Mouse (Mus musculus): ENCODE results near the gene Parp6. TPM values are rescaled to one million over a fixed set of nuclear protein-coding genes. Genes with fewer than 3 reads are reported as not detected.

Gene Parp6
- 10 to 100 TPM; 17.2 to 62.5 (median 46.8) TPM for polyA plus RNA-seq (2017; shearing (Covaris generic))

DNA sequence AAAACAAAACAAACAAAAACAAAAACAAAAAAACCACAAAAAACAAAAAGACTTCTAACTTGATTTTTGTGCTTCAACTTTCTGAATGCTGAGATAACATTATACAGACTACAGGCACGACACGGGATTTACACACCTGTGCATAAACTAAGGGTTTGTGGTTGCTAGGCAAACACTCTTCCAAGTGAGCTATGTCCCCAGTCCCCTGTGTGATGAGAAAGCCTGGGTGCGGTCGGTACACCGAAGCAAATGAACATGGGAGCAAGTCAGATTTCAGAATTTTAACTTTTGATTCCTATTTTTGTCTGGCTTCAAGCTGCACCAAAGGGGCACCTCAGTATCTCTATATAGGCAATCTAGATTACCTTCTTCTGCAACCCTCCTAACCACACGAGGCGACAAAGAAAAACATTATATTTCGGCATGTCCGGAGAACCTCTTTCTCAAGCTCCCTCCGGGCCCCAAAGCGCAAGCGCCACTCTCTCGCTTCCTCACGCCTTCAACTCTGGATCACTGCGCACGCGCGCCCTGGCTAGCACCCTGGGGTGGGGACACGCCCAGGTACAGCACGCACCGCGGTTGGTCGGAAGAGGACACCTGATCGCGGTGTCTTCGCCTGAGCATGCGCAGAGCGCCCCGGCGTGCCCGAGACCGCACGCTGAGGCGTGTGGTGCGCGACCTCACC, at the start of gene Parp6:
Gene Parp6, plus strand, starts transcription at position 663 of the 685 bp plus-strand sequence.
- peak; percentile 93 for ATAC-seq

DNA sequence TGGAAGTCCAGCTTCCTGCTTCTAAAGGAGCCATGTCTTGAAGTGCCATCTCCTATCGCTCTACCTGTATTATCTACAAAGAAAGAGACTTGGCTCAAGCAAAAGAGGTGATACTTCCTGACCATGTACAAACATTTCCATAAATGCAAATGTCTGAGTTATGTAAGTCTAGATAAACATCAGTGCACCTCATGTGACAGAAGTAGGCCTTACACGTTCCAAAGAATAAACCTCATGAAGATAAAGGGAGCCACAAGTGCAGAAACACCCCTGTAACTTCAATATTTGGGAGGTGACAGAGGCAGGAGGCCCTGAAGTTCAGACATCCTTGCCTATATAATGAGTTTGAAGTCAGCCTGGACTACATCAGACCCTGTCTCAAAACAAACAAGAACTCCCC, 45.2 kb upstream of the Parp6 start:
- no peak for ATAC-seq

DNA sequence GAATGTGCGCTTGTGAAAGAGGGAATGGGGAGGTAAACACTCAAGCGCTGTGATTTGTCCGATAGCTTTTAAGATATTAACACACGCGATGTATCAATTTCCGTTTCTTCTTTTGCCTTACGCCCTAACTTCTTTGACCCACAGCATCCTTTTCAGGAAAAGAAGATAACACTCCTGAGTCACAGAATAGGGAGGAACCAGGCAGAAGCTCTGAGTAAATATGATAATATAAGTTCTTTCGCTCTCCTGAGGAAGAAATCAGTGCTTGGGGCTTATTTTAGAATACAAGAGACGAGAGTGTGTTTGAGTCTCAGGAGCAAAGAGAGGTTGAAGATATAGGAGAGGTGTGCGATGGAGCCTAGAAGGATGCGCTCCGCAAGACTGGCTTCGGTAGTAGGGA, 39.7 kb upstream of the Parp6 start:
- ATAC-seq: no peak

DNA sequence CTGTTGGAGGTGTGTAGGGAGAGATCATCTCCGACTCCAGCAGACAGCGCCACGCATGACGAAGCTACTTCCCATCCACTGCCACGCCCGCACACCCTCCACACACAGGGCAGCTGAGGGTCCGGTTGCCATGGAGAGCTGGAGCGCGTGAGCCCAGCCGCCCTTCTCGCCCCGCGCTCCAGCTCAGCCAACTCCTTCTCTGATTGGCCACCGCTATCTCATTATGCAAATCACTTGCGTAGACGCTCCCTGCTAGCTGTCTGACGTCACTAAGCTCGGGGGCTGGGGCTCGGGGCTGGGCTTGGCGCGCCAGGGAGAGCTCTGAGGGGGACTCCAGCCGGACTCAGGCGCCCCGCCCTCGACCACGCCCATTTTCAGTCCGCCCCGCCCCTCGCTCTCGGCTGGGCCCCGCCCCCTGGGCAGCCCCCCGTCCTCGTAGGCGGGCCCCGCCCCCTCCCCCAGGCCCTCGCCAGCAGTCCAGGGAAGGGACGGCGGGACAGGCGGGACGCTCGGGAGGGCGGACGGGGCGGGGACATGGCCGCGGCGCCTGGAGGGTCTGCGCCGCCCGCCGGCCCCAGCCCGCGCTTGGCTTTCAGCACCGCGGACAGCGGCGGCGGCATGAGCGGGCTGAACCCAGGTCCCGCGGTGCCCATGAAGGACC, 39.1 kb upstream of the Parp6 start, which contains the start of gene Celf6:
Gene Celf6, plus strand, starts transcription at position 74 of the 661 bp plus-strand sequence.
- peak; percentile 43 for ATAC-seq

DNA sequence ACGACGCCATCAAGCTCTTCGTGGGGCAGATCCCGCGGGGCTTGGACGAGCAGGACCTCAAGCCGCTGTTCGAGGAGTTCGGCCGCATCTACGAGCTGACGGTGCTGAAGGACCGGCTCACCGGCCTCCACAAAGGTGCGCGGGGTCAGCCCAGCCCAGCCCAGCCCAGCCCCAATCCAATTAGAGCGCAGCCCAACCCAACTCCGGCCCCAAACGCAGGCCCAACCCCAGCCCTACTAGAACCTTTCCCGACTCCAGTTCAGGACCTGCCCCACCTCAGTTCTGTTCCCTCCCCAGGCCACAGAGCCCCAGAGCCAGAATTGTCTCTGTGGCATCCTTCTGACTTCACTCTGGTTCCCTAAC, 38.6 kb upstream of the Parp6 start:
- no peak for ATAC-seq

DNA sequence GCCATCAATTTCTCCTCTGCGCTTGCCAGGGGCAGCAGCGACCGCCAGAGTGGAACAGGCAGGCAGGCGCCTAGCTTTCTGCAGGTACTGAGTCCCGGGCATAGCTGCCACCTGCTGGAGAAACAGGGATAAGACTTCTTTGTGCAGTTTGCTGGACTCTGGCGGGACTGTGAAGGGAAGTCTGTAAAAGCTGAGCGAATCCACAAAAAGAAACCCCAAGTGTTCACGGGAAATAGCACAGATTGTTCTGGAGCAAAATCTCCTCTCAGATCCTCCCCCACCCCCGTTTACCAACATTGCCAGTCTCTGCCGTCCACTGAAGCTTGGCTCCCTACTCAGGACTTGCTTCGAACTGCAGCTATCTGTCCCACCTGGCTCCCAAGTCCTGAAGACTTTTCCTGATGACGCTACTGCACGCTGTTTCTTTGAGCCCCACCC, 32.2 kb upstream of the Parp6 start:
- ATAC-seq: no peak

DNA sequence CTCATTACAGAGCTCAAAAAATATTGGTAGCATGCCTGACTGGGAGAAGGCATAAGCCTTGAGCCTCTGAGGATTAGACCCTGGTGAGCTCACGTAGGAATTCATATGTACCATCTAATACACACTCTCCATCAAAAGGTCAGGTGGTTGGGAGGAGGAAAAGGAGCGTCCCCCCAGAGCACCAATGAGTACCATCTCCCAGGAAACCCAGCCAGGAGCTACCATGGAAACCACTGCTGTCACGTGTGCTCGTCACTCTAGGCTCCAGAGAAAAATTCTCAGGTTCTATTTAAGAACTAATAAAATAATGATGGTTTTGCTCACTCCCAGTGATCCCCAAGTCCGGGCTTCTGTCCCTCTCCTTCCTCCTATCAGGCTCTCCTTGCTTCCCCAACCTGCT, 28.8 kb upstream of the Parp6 start:
- ATAC-seq: no peak

DNA sequence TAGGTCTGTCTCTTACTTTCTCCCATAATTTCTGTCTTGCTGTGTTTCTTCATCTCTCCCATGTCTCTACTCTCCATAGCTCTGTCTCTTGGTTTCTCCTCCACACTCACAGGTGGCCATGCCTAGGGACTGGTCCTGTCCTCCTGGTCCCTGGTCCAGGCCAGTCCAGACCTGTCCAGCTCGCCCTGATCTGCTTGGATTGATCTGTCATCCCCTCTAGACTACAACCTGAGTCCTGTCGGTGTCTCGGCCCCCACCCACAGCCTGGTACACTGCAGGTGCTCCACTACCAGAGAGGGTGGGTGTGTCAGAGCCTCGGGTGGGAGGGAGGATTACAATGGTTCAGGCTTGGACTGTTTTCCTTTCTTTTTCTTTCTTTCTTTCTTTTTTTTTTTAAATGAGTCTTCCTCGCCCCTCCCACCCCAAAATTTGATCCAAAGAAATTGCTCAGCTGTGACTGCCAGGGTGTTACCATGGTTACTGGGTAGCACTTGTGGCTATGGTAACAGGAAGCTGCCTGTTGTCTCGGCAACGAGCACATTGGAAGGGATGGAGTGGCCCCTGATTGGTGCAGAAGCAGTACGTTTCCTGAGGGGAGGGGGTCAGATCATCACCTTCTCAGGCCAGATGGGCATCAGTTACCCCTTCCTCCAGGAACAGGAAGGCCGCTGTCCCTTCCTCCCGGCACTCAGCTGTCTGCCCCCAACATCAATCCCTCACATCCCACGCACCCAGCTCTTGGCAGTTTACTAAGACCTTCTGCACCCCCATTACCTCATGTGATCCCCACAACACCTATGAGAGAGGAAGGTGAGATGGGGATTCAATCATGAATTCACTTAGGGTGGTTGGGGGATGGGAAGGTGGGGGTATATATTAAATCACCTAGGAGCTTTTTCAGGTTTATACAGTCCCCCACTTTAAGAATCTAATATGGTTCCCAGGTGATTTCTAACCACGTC, 28.1 kb upstream of the Parp6 start:
- ATAC-seq: no peak

DNA sequence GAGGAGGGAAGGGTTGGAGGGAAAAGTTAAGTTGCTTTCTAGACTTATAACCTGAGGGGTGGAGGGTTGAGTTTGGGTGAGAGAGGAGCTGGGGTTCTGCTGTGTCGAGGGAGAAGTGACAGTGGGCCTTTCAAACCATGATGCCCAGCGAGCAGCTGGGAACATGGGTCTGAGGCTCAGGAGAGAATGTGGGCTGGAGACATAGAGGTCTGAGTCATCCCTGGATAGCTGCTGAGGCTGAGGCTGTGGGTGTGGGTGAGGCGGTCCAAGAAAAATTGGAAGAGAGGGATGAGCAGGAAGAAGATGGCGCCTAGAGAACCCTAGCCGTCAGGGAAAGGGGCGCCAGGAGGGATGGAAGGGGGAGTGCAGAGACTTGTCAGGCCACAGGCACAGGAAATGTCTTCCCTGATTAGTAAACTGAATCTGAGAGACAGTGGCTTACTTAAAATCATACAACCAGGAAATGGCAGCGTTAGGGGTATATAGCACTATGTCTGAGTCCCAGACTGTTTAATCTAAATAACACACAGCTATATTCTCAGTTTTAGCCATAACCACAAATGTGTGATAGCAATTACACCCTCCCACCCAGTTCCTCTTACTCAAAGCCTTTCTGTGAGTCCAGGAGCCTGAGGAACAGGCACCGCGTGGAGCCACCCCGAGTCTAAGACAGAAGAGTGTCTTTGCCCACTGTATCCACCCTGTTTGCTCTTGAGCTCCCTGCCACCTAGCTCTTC, 27.2 kb upstream of the Parp6 start:
- no peak for ATAC-seq

DNA sequence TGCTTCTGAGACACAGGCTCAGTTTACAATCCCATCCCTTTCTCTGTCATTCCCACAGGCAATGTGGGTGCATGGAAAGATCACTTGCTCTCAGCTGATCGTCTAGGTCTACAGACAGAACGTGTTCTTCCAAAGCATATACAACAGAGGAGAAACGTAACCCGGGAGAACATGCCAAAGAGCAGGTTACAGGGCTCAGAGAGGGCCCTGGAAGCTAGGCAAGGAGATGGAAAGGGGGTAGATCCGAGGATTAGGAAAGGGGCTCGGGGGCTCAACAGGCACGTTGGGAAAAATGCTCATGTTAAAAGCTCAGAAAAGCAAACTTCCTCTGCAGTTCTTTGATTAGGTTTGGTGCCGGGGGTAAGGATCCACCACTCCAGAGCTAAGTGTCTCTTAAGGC, 15.4 kb upstream of the Parp6 start:
- ATAC-seq: no peak

DNA sequence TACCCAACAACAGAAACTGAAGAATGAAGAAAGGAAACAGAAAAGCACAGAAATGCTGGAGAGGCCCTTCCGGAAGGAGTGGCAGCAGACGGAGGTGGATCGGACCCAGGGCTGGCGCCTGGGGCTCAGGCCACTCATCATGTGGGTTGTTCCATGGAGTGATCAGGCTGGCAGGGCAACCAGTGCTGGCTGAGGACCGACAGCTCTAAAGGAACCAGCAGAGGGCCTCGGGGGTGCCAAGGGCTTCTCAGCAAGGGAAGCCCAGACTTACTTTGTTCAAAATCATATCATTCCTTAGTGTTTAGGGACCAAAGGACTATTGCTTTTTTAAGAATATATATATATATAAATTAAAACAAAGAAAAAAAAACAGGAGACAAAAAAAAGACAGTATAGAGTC, 11.1 kb upstream of the Parp6 start:
- no peak for ATAC-seq

DNA sequence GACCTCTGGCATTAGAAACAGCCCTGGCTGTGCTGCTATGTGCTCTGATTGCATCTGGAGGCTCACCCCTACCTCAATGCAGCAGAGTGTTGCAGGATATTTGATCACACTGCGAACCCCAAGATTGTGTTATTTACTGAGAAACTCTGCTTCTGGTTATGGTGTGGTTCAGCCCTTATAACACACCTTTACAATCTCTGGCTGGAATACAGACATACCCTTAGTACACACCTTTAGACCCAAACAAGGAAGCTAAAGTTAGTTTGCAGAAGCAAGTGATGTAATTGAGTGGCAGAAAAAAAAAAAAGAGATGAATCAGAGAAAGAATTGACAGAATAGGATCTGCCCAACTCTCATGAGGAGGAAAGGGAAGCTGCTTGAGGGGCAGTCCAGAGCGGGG, 6.1 kb upstream of the Parp6 start:
- ATAC-seq: no peak

DNA sequence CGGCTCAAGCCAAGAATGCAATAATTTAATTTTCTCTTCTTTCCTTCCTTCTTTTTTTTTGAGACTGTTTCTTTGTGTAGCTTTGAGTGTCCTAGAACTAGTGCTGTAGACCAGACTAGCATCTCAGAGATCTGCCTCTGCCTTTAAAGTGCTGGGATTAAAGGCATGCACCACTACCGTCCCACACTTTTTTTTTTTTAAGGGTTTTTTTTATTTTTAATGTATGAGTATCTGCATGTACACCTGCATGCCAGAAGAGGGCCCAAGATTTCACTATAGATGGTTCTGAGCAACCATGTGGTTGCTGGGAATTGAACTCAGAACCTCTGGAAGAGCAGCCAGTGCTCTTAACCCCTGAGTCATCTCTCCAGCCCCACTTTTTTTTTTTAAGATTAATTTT, 1.3 kb upstream of the Parp6 start:
- ATAC-seq: no peak

DNA sequence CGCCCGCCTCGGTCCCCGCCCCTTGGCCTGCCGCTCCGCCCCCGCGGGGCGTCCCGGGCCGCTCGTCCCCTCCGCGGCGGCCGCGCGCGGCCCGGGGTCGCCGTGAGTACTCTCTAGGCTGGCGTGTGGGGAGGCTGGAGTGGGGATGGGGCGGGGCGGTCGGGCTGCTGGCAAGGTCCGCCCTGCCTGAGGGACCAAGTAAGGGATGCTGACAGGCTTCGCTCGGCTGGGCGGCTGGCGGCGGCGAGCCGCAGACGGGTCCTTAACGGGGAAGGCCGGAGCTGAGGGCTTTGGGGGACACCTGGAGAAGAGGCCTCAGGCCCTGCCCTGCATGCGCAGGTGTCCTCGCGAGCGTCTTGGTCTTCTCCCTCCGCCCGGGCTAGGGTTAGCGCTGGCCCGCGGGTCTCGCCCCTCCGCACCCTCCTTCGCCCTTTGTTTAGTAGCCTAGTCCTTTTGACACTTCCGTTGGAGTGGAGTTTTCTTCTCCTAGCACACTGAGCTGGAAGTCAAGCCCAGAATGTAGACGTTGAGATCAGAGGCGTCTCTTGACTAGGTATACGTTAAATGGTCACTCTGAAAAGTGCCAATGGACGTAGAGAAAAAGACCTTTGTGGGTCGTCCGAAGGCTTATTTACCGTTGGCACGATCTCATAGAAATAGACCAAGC, 356 bp downstream of the Parp6 start:
- ATAC-seq: peak; percentile 6

DNA sequence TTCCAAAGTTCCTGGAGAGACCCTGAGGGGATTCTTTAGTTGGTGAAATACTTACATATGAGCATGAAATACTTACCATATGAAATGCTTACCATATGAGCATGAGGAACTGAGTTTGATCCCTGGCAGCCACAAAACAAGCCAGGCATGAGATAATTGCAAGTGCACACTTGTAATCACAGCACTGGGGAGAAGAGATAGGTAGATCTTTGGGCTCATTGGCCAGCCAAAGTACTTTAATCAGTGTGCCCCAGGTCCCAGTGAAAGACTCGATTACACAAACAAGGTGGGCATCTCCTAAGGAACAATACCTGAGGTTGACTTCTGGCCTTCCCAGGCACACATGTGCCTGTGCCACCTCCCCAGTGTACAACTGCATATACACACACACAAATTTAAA, 21.3 kb downstream of the Parp6 start:
- ATAC-seq: no peak

DNA sequence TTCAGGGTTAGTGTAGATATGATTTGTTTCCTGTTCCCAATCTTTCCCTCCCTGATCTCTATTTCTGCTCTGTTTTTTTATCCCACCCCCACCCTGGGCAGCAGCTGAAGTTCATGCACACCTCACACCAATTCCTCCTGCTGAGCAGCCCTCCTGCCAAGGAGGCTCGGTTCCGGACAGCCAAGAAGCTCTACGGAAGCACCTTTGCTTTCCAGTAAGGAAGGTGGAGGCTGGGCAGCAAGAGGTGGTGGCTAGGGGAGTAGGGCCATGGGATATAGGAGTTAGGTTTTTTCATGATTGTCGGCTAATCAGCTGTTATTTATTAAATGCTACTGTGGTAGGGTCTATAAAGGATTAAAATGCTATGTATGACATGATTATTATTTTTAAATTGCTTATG, 22.9 kb downstream of the Parp6 start:
- ATAC-seq: no peak

DNA sequence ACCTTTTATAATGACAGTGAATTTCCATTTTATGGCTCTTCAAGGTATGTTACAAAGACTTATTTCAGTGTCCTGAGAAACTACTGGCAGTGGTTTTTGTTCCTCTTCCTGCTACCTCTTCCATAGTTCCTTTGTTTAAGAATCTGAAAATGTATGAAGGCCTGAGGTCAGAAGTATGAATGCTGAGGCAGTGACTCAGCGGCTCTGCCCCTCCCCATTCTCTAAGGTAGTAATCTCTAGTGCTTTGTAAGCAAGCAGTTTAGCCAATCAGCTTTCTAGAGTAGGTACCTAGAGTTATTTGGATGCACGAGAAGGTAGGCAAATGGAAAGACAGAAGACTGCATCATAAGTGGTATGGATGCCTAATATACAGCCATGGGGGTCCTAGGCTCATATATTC, 24.2 kb downstream of the Parp6 start:
- ATAC-seq: no peak

DNA sequence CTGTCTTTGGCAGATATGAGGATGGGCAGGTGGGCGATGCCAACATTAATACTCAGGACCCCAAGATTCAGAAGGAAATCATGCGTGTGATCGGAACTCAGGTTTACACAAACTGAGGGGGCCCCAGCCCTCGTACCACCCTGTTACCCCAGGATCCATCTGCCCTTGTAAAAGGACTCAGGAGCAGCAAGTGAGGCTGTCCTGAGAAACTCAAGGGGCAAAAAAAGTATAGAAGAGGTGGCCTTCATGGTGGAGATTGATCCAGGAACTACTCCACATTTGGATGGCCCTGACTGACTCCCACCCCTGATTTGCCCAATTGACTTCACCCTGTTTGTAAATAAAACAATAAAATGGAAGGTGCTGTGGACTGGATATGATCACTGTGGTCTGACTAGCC, 32.8 kb downstream of the Parp6 start:
- ATAC-seq: no peak

DNA sequence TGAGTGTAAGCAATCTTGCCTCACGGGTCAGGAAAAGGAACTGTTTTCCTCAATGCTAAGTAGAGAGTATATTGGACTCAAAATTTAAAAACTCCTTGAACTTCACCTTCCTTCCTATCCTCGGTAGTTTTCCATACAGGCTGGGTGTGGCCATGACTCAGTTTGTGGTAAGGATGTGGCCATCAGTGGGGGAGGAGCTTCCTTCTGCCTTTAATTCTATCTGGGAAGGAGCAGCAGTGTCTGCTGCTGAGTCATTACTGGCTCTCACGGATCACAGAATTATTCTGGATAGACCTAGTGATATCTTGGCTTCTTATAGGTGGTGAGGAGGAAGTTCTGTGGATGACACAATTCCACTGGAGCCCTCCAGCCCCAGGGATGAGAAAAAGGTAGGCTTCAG, 36.3 kb downstream of the Parp6 start:
- no peak for ATAC-seq

DNA sequence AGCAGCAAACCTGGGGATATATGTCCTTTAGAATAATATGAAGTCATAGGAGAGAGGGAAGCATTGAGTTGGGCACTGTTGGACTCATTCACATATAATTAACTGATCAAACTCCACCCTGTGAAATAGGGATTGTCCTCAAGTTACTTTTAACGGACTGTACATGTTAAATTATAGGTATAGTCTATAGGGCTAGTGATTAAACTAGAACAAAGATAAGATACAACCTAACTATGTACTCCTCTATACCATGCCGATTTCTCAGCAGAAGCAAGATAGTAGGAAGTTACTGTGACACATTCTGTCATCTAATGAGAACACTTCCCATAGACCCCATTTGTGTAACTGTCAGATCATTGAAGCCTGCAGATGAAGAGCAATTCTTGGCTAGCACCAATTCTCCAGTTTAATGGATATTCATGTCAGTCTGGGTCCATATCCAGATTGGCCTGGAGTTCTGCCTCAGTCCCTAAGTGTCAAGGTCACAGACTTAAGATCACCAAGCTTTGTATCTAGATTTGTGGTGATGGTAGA, 37.4 kb downstream of the Parp6 start:
- ATAC-seq: no peak

DNA sequence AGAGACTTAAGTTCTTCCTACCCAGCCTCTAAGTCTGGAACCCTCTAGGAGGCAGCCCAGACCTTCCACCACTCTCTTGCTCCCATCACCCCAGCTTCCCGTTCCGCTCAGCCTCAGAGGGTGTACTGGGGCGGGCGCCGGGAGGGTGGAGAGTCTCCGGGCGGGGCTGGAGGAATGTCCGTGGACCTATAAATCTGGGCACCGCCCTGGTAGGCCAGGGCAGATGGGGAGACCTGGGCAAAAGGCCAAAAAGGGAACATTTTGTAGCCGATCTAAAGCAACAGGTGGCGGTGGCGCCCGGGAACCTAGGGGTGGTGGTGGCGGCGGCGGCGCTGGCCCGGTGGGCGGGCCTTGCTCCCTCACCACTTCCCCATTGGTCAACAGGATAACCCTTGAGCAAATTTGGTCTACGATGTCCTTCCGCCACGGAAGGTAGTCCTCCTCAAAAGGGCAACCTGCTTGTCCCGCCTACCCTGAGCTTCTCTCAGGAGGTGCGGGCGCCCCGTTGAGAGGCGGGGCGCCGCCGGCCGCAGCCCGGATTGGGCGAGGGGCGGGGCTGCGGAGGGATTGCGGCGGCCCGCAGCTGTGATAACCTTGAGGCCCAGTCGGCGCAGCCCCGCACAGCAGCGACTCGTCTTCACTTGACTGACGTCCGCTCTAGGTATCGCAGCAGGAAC, 39.0 kb downstream of the Parp6 start, which contains the start of gene Pkm:
Gene Pkm, plus strand, starts transcription at position 411 of the 677 bp plus-strand sequence.
- ATAC-seq: peak; percentile 73

Measured in inflammation-experienced regulatory T-cells, adult 6 months (primary cell).